Mouse (Mus musculus): ENCODE data around the gene Erbb4.

Gene Erbb4

DNA sequence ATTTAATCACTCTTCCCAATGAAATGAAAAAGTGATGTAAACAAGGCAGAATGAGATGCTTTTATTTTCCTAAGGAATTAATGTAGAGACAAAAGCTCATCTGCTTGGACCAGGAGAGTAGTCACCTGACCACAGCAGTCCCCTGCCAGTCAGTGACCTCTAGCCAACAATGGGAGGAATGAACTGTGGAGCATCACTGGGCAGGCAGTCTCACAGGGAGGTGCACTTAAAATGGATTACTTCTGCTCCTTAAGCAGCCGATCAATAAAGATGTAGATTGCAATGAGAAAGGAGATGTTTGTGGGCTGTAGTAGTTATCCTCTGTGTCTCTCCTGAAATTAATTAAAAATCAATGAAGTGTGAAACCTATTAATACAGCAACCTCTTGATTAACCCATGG, 1018.2 kb downstream of the Erbb4 start:
- DNase-seq (ENCODE audit: low spot score): no peak

DNA sequence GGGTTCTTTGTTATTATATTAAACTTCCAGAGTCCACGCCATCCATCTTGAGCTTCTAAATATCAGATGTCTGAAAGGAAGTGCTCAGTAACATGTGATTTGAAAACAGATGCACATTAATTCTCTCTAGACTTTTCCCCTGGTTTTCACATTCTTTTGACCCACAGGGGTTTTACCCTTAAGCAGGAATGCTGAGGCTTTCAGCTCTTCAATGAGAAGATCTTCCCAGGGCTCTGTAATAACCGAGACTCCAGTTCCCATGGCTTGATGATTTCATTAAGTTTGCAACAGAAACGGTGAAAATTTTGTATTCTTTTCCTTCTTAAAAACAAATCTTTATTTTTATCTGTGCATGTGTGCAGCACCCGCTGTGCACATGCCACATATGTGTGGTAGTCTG, 1051.4 kb downstream of the Erbb4 start:
- no peak for DNase-seq (ENCODE audit: low spot score)

DNA sequence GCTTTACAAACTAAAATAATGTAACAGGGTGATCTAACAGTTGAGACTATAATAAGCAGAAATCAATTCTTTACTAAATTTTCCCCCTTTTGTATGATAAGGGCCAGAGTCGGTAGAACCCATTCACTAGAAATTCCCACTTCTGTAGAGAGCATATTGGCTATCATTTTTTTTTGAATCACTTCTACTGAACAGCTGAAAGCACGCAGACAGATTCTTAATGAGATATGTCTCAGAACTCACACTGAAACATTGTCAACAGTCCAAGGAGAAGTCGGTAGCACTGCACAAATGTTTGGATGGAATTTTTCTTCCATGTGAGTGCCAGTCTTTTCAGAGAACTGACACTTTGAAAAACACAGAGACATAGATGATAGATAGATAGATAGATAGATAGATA, 1053.1 kb downstream of the Erbb4 start:
- no peak for DNase-seq (ENCODE audit: low spot score)

DNA sequence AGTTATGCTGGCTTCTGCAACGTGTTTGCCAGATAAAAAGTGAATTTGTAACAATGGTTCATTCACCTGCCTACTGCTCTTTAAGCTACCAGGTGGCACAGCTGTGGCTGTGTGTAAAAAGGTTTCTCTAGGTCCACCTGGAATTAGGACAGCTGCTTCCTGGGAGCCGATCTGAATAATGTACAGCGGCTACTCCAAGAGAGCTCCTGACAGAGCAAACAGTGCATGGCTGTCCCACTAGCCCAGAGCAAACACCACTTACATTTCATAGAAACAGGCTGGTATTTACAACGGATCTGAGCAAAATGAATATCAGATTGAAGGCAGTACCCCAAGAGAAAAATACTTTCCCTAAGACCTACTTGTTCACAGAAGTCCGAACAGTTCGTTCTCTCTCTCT, 1058.0 kb downstream of the Erbb4 start:
- no peak for DNase-seq (ENCODE audit: low spot score)

DNA sequence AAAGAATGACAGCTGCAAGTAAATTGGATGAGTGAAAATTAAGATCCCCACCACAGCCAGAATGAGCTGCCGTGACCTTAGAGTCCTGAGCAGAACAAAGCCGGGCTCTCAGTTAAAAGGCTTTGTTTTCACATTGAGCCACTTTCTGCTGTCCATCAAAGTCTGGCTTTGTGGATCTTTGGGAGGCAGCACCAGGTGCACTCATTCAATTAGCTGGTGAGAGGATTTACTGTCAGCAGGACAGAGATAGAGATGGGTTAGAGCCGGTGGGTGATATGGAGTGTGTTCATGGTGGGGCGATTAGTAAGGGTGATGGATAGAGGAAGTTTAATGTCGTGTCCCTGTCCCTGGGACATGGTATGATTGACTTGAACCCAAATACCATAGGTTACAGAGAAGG, 1060.7 kb downstream of the Erbb4 start:
- no peak for DNase-seq (ENCODE audit: low spot score)

DNA sequence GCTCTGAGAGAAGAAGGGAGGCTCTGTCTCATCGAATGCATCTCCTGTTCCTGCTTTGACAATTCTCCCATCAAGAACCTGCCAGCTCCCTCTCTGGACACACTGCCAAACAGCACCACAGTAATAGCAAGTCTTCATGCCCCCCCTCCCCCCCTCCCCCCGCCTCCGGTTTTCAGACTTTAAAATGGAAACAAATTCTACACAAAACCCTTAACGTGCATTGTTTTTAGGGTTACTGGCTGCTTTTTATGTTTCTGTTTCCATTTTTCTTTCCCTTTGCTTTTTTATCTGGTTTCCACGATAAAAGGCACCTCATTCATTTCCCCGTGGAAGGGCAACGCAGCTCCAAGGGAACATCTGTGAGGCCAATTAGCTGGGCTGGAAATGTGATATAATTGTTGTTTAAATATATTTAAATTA, 1061.3 kb downstream of the Erbb4 start:
- DNase-seq (ENCODE audit: low spot score): no peak

DNA sequence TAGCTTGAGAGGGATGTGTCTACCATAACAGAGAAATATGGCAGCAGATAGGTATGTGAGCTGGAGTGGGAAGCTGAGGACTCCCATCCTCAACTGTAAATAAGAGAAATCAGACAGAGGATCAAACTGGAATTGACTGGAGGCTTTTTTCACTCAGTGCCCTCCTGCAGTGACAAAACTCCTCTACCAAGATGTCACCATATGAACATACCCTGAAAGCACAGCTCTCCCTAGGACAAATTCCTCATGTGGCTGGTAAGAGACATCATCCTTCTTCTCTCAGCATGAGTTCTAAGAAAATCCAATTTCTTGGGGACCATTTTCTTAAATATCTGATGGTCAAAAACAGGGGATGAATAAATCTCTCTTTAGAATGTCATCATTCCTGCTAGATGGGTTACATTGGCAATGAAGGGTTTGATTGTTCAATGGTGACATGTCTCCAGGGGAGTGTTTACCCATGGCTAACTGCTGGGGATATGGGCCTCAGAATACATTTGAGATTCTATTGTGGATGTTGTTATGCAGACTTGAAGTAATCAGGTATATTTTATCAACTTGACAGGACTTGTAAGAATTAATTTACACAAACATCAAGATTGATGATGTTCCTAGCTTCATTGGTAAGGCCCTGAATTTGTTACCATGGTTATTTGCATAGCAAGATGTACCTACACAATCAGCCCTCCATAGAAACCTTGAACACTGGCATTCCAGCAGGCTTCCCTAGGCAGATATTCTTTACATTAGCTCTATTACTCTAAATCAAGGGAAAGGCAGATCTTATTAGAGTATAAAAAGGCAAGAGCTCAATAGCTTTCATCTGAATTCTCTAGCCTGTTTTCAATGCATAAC, 1083.5 kb downstream of the Erbb4 start:
- no peak for DNase-seq (ENCODE audit: low spot score)

DNA sequence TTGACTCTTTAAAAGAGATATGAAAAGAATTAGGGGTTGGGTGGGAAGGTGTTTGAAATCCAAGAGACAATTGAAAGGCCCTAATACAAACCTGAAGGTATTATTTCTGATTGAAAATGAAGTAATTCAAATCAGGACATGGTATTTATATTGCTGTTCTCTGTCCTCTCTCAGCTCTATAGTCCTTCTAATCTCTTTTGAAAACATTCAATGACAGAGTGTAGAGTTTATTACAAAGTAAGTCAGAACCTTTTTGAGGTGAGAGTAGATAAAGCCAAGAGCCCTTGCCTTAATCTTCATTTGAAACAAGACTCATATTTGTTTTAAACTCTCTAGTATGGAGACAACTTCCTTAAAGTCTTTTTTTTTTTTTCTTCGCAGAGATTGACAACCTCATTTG, 1087.8 kb downstream of the Erbb4 start:
- DNase-seq (ENCODE audit: low spot score): no peak

DNA sequence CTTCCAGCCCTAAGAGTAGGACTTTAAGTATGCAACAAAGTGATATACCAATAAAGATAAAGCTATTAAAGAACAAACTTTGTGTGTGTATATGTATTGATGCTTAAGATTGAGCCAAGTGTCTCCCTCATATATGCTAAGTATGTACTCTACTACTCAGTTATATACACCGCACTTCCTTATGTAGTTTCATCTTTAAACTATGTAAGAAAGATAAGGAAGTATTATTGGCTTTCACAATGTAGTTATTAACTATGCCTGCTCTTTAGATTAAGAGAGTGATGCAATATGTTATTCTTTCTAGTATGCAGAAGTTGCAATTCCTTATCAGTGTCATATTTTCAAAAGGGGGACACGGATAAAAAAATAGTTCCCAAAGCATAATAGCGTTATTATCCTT, 1088.2 kb downstream of the Erbb4 start:
- no peak for DNase-seq (ENCODE audit: low spot score)

Measured in MN1 (cell line).